Mouse (Mus musculus) mesoderm, embryonic 11.5 days (tissue): ENCODE measurements around the gene Cdk7.

Experiments used
- DNase-seq: peaks from one replicate; pipeline ENCODE4 v3.0.0-alpha.2; 2012; ENCODE audit warnings: low read depth, low spot score

The Cdk7 gene

DNA sequence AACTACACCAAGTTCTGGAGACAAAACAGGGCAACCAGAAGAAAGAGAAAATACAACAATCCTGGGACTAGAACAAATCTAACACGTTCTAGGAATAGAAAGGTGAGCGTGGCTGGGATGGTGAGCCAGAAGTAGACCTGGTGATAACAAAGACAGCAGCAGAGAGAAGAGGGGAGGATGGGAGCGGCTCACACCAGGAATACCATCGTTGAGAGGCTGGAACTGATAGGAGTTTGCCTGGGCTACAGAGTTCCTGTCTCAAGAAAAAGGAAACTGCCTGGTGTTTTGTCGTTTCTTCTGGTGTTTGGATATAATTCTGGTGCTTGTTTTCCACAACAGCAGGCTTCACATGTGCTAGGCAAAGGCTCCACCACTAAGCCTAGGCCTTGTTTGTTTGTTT, 2.7 kb downstream of the Cdk7 start:
- no peak for DNase-seq

GRCm38 (mm10) chr13:100725194-100725593, 5.5 kb downstream of the Cdk7 start:
- no peak for DNase-seq

DNA sequence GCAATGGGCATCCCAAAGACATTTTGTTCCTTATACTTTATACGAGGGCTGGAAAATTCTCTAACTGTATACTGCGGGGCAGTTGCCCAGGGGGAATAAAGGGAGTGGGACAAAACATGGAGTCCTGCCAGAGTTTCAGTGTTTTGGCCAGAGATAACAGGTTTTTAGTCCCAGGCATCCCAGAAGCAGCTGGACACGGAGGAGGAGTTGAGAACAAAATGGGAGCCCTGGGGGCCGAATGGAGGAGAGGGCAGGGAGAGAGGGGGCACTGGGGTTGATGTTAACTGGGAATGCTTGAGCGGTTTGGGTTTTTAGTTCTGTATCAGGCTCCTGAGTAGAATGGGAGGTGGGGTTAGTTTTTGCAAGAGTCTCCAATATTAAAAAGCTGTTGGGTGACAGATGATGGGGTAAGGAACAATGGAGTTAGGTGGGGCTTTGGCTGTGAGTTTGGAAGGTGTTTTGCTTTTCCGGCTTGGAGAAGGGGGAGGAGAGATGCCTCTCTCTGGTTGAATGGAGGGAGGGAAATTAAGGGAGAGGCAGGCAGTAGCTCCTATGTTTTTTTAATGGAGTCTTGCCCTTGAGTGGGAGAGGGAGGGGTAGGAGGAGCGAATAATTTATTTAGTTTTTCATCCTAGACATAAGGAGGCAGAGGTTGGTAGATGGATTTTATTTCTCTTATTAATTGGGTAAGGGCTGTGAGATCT, 6.5 kb downstream of the Cdk7 start:
- no peak for DNase-seq

- DNase-seq, result no peak
Observed at GRCm38 (mm10) chr13:100721656-100722055, 9.1 kb downstream of the Cdk7 start.

DNA sequence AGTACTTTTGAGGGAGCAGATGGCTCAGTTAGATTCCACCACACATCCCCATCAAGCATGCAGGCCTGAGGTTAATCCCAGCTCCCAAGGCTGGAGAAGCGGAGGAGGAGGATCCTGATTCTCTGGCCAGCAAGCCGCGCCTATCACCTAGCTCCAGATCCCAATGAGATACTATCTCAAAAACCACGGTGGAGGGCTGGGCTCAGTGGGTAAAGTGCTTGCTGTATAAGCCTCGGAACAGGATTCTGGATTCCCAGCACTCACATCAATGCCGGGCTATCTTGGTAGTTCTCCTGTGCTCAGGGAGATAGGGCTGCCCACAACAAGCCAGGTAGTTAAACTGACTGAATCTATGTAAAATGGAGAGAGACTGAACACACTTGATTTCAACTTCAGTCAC, 15.3 kb downstream of the Cdk7 start:
- no peak for DNase-seq

GRCm38 (mm10) chr13:100706206-100706605, 24.5 kb downstream of the Cdk7 start:
- no peak for DNase-seq

- DNase-seq, result no peak
Observed at GRCm38 (mm10) chr13:100703468-100703867, 27.3 kb downstream of the Cdk7 start.

GRCm38 (mm10) chr13:100698866-100699265, 31.9 kb downstream of the Cdk7 start:
- DNase-seq, result no peak

DNA sequence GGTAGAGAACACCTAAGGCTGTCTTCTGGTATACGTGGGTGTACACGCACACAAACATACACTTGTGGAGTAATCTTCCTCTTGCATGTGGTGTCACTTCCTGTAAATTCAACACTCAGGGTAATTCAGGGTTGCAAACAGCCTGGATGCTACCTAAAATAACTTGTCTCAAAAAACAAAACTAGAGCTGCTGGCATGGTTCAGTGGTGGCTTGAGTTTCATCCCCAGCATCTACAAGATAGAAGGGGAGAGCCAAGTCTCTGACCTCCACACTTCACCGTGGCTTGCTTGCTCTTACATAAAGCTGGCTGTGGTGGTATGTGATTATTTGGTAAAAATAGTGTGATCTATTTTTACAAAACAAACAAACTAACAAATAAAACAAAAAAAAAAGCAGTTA, 33.2 kb downstream of the Cdk7 start:
- no peak for DNase-seq

GRCm38 (mm10) chr13:100687513-100687912, 43.2 kb downstream of the Cdk7 start:
- no peak for DNase-seq

GRCm38 (mm10) chr13:100684355-100684754, 46.4 kb downstream of the Cdk7 start:
- no peak for DNase-seq

DNA sequence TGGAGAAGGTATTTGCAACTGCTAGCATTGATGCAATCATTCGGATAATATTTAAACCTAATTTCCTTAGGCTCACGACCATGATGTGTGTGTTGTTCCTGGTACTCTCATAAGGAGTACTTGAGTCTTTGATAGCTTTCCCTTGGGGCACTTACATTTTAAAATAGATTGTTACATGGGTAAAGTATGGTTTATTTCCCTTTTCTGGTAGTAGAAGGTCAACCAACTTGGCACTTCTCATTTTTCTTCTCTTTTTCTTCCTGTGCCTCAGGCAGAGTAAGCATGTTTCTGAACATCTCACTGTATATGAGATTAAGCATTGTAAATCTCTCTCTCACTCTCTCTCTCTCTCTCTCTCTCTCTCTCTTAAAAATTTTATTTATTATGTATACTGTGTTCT, 47.9 kb downstream of the Cdk7 start:
- no peak for DNase-seq

DNA sequence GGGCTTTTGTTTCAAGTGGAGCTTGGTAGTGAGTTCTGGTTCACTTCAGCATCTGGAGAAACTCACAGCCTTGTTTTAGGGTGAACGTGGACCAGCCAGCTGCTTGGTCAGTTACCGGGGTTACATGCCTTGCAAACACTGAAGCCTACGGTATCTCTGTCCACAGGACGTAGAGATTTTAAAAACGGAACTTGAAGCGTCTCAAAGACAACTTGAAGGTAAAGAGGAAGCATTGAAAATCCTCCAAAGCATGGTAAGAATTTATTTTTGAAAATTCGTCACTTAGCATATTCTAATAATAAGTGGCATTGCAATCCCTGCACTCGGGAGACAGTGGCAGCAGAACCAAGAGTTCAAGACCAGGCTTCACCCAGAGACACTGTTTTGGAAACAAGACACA, 49.1 kb downstream of the Cdk7 start:
- no peak for DNase-seq

DNA sequence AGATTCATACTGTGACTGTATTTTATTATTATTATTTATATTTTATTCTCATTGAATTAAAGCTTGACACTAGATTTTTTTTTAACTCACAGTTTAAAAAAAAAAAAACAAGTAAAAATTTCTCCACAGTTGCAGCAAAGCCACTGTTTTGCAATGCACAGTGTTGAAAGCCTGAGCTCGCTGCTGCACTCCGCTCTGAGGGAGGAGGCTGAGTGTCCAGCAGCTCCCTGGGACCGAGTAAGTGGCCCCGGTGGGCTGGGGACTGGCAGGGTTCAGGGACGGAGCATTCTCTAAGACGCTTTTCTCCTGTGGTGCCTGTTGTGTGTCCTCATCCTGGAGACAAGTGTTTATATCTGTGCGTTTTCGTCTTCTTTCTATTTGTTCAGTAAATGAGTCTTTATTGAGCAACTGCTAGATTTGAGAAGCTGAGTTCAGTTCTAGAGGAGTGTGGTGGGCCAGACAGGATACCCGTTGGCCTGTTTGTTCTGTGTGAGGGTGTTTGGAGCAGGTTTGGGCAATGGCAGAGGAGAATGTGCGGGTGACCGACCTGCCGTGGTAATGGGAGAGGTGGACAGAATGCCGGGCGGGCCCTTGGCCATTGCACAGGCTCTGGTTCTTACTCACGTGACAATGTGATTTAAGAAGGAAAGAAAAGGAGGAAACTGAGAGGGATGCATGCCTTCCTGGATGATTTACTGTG, 54.7 kb downstream of the Cdk7 start:
- DNase-seq, result no peak

DNA sequence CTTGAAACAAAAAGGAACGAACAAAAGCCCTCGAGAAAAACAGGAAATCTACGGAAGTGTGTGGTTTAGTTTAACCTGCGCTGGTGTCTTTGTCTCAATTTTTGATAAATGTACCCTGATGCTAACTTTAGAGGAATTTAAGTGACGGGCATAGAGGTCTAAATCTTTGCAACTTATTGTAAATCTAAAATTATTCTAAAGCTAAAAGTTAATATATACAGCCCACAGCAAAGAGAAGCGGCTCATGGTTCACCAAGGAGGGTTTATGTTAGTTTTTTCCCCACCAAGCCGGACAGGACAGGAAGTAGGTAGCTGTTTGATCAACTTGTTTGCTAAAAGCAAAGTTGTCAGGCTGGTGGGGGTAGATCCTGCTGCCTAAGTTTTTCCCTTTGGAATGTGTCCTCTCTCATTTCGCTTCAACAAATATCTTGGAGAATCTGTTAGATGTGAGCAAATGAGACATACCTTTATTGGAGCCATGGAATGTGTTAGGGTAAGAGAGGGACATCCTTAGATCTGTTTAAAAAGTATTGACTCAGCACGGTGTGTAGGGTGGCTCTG, 60.5 kb downstream of the Cdk7 start:
- DNase-seq, result no peak

- peak; percentile 48 for DNase-seq
Observed at GRCm38 (mm10) chr13:100669291-100670022, 61.3 kb downstream of the Cdk7 start, which contains the start of gene Ccdc125. Ccdc125 (plus strand) TSS chr13:100669717.

DNA sequence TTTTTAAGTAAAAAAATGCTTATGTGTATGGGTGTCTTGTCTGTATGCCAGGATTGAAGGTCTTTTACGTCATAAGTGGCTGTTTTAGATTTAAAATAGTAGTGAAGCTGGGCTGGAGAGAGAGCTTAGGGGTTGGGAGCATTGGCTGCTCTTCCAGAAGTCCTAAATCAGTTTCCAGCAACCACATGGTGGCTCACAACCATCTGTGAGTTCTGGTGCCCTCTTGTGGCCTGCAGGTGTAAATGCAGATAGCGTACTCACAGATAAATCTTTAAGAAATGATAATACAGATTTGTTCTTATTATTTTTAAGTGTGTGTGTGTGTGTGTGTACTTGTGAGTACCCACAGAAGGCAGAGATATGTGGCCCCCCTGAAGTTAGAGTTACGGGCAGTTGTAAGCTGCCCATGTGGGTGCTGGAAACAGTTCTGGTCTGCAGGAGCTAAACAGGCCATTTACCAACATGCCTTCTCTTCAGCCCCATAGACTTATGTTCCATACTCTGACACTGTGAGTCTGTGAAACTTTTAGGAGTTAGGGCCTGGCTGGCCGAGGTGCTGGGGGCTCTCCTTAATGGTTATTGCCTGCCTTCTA, 70.8 kb downstream of the Cdk7 start:
- DNase-seq, result peak; percentile 83

GRCm38 (mm10) chr13:100658091-100658490, 72.6 kb downstream of the Cdk7 start:
- no peak for DNase-seq
